Mouse (Mus musculus): ENCODE data around the gene Nubpl. TPM values are rescaled to one million over a fixed set of nuclear protein-coding genes. Genes with fewer than 3 reads are reported as not detected.

Gene Nubpl
- polyA plus RNA-seq, 1 experiment = 20.3 TPM

GRCm38 (mm10) chr12:52129072-52129471 lies 31.5 kb downstream of the Nubpl start:
- H3K27me3 ChIP-seq (ENCODE audit: control insufficient read depth, insufficient read depth, low read length, poor library complexity, severe bottlenecking) = no peaks in the 10 kb centered on the region

GRCm38 (mm10) chr12:52132256-52132655 lies 34.7 kb downstream of the Nubpl start:
- Histone ChIP-seq H3K9me3 (replicated peaks; ENCODE audit: control insufficient read depth, insufficient read depth, low read length, poor library complexity, severe bottlenecking) (no peaks in the 10 kb centered on the region), H3K4me3 (ENCODE audit: low read depth, low read length) (no peak overlapping the region), H3K4me1 (ENCODE audit: control insufficient read depth, insufficient read depth, low read length) (no peaks in the 10 kb centered on the region), H3K9ac (ENCODE audit: low read depth, poor library complexity, severe bottlenecking) (no peak overlapping the region), H3K27me3 (ENCODE audit: control insufficient read depth, insufficient read depth, low read length, poor library complexity, severe bottlenecking) (no peaks in the 10 kb centered on the region), H3K36me3 (ENCODE audit: control insufficient read depth, insufficient read depth, low read length, poor library complexity, severe bottlenecking) (no peaks in the 10 kb centered on the region), H3K27ac (ENCODE audit: insufficient read depth, low read length) (no peak overlapping the region)
- TF ChIP-seq CTCF (IDR thresholded peaks at IDR 0.05; ENCODE audit: low read depth, low read length) (no peak), POLR2A (IDR thresholded peaks at IDR 0.05; ENCODE audit: insufficient read depth, low read length) (no peak), EP300 (IDR thresholded peaks at IDR 0.05; ENCODE audit: insufficient read depth, low read depth, low read length) (no peak)

More at GRCm38 (mm10) chr12:52129072-52129471, 31.5 kb downstream of the Nubpl start:
- H3K9ac ChIP-seq (ENCODE audit: low read depth, poor library complexity, severe bottlenecking) = no peak overlapping the region
- H3K36me3 ChIP-seq (ENCODE audit: control insufficient read depth, insufficient read depth, low read length, poor library complexity, severe bottlenecking) = no peaks in the 10 kb centered on the region
- H3K4me1 ChIP-seq (ENCODE audit: control insufficient read depth, insufficient read depth, low read length) = no peaks in the 10 kb centered on the region
- no peak overlapping the region for H3K27ac ChIP-seq (ENCODE audit: insufficient read depth, low read length)
- TF ChIP-seq EP300 (IDR thresholded peaks at IDR 0.05; ENCODE audit: insufficient read depth, low read depth, low read length) (no peak), POLR2A (IDR thresholded peaks at IDR 0.05; ENCODE audit: insufficient read depth, low read length) (no peak), CTCF (IDR thresholded peaks at IDR 0.05; ENCODE audit: low read depth, low read length) (no peak)
- H3K9me3 ChIP-seq (replicated peaks; ENCODE audit: control insufficient read depth, insufficient read depth, low read length, poor library complexity, severe bottlenecking) = no peaks in the 10 kb centered on the region
- H3K4me3 ChIP-seq (ENCODE audit: low read depth, low read length) = no peak overlapping the region

- Histone ChIP-seq H3K27ac (ENCODE audit: insufficient read depth, low read length) (no peak overlapping the region), H3K9me3 (replicated peaks; ENCODE audit: control insufficient read depth, insufficient read depth, low read length, poor library complexity, severe bottlenecking) (no peaks in the 10 kb centered on the region), H3K4me1 (ENCODE audit: control insufficient read depth, insufficient read depth, low read length) (no peaks in the 10 kb centered on the region), H3K27me3 (ENCODE audit: control insufficient read depth, insufficient read depth, low read length, poor library complexity, severe bottlenecking) (no peaks in the 10 kb centered on the region), H3K4me3 (ENCODE audit: low read depth, low read length) (no peak overlapping the region), H3K36me3 (ENCODE audit: control insufficient read depth, insufficient read depth, low read length, poor library complexity, severe bottlenecking) (no peaks in the 10 kb centered on the region), H3K9ac (ENCODE audit: low read depth, poor library complexity, severe bottlenecking) (no peak overlapping the region)
- TF ChIP-seq EP300 (IDR thresholded peaks at IDR 0.05; ENCODE audit: insufficient read depth, low read depth, low read length) = no peak
- no peak for TF ChIP-seq POLR2A (IDR thresholded peaks at IDR 0.05; ENCODE audit: insufficient read depth, low read length)
- TF ChIP-seq CTCF (IDR thresholded peaks at IDR 0.05; ENCODE audit: low read depth, low read length) = no peak
Measured at GRCm38 (mm10) chr12:52138296-52138695, 40.8 kb downstream of the Nubpl start.

- no peaks in the 10 kb centered on the region for H3K36me3 ChIP-seq (ENCODE audit: control insufficient read depth, insufficient read depth, low read length, poor library complexity, severe bottlenecking)
- no peak overlapping the region for H3K4me3 ChIP-seq (ENCODE audit: low read depth, low read length)
- H3K27me3 ChIP-seq (ENCODE audit: control insufficient read depth, insufficient read depth, low read length, poor library complexity, severe bottlenecking) = no peaks in the 10 kb centered on the region
- TF ChIP-seq POLR2A (IDR thresholded peaks at IDR 0.05; ENCODE audit: insufficient read depth, low read length) = no peak
- TF ChIP-seq EP300 (IDR thresholded peaks at IDR 0.05; ENCODE audit: insufficient read depth, low read depth, low read length) = no peak
- no peak for TF ChIP-seq CTCF (IDR thresholded peaks at IDR 0.05; ENCODE audit: low read depth, low read length)
- no peaks in the 10 kb centered on the region for H3K4me1 ChIP-seq (ENCODE audit: control insufficient read depth, insufficient read depth, low read length)
- no peaks in the 10 kb centered on the region; the same call in 1 of the 2 replicates for H3K9me3 ChIP-seq (replicated peaks; ENCODE audit: control insufficient read depth, insufficient read depth, low read length, poor library complexity, severe bottlenecking)
- H3K27ac ChIP-seq (ENCODE audit: insufficient read depth, low read length) = no peak overlapping the region
- no peak overlapping the region for H3K9ac ChIP-seq (ENCODE audit: low read depth, poor library complexity, severe bottlenecking)
Measured at GRCm38 (mm10) chr12:52146639-52147038, 49.1 kb downstream of the Nubpl start.

DNA sequence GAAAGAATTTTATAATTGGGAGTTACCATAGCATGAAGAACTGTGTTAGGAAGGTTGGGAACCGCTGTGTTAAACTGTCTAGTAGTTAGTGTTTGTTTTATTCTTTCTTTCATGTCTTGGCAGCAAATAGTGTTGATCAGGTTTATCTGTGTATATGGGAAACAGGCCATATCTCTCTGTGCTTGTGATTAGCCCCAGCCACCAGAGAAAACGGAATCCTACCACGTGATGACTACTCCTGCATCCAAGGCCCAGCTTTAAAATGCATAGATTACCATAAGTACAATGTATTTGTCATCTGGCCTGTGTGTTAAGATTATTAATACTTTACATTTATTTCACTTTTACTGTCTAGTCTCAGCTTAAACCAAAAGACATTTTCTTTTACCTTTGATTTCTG lies 51.9 kb downstream of the Nubpl start:
- Histone ChIP-seq H3K4me1 (ENCODE audit: control insufficient read depth, insufficient read depth, low read length) (no peaks in the 10 kb centered on the region), H3K27me3 (ENCODE audit: control insufficient read depth, insufficient read depth, low read length, poor library complexity, severe bottlenecking) (no peaks in the 10 kb centered on the region), H3K36me3 (ENCODE audit: control insufficient read depth, insufficient read depth, low read length, poor library complexity, severe bottlenecking) (no peaks in the 10 kb centered on the region), H3K27ac (ENCODE audit: insufficient read depth, low read length) (no peak overlapping the region), H3K9ac (ENCODE audit: low read depth, poor library complexity, severe bottlenecking) (no peak overlapping the region), H3K9me3 (replicated peaks; ENCODE audit: control insufficient read depth, insufficient read depth, low read length, poor library complexity, severe bottlenecking) (no peaks in the 10 kb centered on the region; the same call in 1 of the 2 replicates), H3K4me3 (ENCODE audit: low read depth, low read length) (no peak overlapping the region)
- no peak for TF ChIP-seq POLR2A (IDR thresholded peaks at IDR 0.05; ENCODE audit: insufficient read depth, low read length)
- TF ChIP-seq CTCF (IDR thresholded peaks at IDR 0.05; ENCODE audit: low read depth, low read length) = no peak
- no peak for TF ChIP-seq EP300 (IDR thresholded peaks at IDR 0.05; ENCODE audit: insufficient read depth, low read depth, low read length)

DNA sequence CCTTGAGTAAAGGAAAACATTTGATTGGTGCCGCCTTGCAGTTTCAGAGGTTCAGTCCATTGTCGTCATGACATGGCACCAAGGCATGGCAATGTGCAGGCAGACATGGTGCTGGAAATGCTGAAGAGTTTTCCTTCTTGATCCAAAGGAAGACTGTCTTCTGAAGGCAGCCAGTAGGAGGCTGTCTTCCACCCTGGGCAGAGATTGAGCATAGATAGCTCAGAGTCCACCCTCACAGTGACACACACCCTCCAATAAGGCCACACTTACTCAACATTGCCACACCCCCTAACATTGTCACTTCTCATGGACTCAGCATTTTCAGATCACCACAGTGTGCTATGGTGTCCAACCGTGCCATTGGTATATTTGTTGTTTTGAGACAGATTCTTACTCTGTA lies 54.5 kb downstream of the Nubpl start:
- no peaks in the 10 kb centered on the region for H3K27me3 ChIP-seq (ENCODE audit: control insufficient read depth, insufficient read depth, low read length, poor library complexity, severe bottlenecking)
- H3K4me1 ChIP-seq (ENCODE audit: control insufficient read depth, insufficient read depth, low read length) = no peaks in the 10 kb centered on the region
- H3K9me3 ChIP-seq (replicated peaks; ENCODE audit: control insufficient read depth, insufficient read depth, low read length, poor library complexity, severe bottlenecking) = no peaks in the 10 kb centered on the region
- no peaks in the 10 kb centered on the region for H3K36me3 ChIP-seq (ENCODE audit: control insufficient read depth, insufficient read depth, low read length, poor library complexity, severe bottlenecking)
- no peak overlapping the region for H3K27ac ChIP-seq (ENCODE audit: insufficient read depth, low read length)
- H3K9ac ChIP-seq (ENCODE audit: low read depth, poor library complexity, severe bottlenecking) = no peak overlapping the region
- no peak overlapping the region for H3K4me3 ChIP-seq (ENCODE audit: low read depth, low read length)
- no peak for TF ChIP-seq EP300 (IDR thresholded peaks at IDR 0.05; ENCODE audit: insufficient read depth, low read depth, low read length)
- no peak for TF ChIP-seq POLR2A (IDR thresholded peaks at IDR 0.05; ENCODE audit: insufficient read depth, low read length)
- TF ChIP-seq CTCF (IDR thresholded peaks at IDR 0.05; ENCODE audit: low read depth, low read length) = no peak

Measured in ES-Bruce4 (cell line).